Mouse (Mus musculus): ENCODE measurements around the gene Dcaf12. TPM values are rescaled to one million over a fixed set of nuclear protein-coding genes. Genes with fewer than 3 reads are reported as not detected.

The Dcaf12 gene
- polyA plus RNA-seq, 1 experiment = 84.7 TPM

DNA sequence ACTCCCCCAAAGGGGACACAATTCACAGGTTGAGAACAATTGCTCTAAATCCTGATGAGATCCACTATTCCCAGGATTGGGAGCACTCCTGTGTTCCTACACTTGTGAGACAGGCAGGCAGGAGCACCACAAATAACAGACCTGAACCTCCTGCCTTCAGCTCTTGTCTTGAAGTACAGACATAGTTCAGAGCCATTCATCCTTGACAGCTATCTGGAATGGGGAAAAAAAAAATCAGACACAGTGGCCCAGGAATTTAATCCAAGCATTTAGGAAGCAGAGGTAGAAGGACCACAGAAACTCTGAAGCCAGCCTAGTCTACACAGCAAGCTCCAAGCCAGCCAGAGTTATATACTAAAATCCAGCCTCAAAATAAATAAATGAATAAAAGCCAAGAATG is 46.6 kb downstream of the Dcaf12 start:
- H3K27ac ChIP-seq (ENCODE audit: control insufficient read depth, insufficient read depth, low read depth, low read length) = no peak overlapping the region
- H3K4me3 ChIP-seq (ENCODE audit: control insufficient read depth, low read depth, low read length) = no peak overlapping the region
- peaks cover 2% of the 10 kb centered on the region for H3K4me1 ChIP-seq (ENCODE audit: control insufficient read depth, insufficient read depth, low read length)
- no peaks in the 10 kb centered on the region; the same call in 1 of the 2 replicates for H3K36me3 ChIP-seq (ENCODE audit: control insufficient read depth, insufficient read depth, low read length)
- TF ChIP-seq CTCF (IDR thresholded peaks at IDR 0.05; ENCODE audit: control insufficient read depth, insufficient read depth, insufficient replicate concordance, low read depth, low read length) = no peak
- no peak for TF ChIP-seq POLR2A (IDR thresholded peaks at IDR 0.05; ENCODE audit: control insufficient read depth, low read depth, low read length)
- no peaks in the 10 kb centered on the region for H3K27me3 ChIP-seq (ENCODE audit: control insufficient read depth, insufficient read depth, low read length)

DNA sequence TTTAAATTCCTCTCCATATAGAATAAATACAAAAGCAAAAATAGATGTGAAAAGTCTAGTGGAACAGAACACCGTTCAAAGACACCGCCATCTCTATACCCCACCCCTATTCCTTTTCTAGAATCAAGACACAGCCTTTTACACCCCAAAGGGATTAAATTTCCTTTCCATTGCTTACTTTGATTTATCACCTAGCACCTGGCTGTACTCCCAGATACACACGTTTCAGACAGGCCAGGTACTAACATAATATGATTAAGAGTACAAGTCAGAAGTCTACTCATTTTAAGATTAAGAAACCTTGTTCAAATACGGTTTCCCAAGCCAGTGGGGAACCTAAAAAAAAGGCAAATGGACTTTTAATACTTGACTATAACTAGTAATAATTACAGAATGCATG is 48.3 kb downstream of the Dcaf12 start:
- Histone ChIP-seq H3K4me1 (ENCODE audit: control insufficient read depth, insufficient read depth, low read length) (peaks cover 2% of the 10 kb centered on the region; the same call in 1 of the 2 replicates), H3K36me3 (ENCODE audit: control insufficient read depth, insufficient read depth, low read length) (no peaks in the 10 kb centered on the region; the same call in 1 of the 2 replicates), H3K27ac (ENCODE audit: control insufficient read depth, insufficient read depth, low read depth, low read length) (no peak overlapping the region), H3K4me3 (ENCODE audit: control insufficient read depth, low read depth, low read length) (no peak overlapping the region), H3K27me3 (ENCODE audit: control insufficient read depth, insufficient read depth, low read length) (no peaks in the 10 kb centered on the region)
- no peak for TF ChIP-seq CTCF (IDR thresholded peaks at IDR 0.05; ENCODE audit: control insufficient read depth, insufficient read depth, insufficient replicate concordance, low read depth, low read length)
- no peak for TF ChIP-seq POLR2A (IDR thresholded peaks at IDR 0.05; ENCODE audit: control insufficient read depth, low read depth, low read length)

DNA sequence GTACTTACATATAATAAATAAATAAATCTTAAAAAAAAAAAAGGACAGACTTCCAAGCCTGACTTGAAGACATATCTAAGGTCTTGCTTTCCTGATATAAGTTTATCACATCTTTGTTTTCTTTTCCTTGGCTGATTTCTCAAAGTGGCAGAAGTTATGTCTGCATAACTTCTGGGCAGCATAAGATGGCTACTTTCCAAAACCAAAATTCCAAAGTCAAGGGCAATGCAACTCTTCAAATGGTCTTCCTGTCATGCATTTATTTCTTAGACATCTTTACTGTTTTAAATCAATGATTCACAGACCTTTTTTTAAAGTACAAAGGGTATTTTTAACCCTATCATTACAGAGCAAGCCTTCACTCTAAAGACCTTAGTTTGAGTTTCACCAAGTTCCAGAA is 54.0 kb downstream of the Dcaf12 start:
- no peaks in the 10 kb centered on the region for H3K27me3 ChIP-seq (ENCODE audit: control insufficient read depth, insufficient read depth, low read length)
- no peak for TF ChIP-seq CTCF (IDR thresholded peaks at IDR 0.05; ENCODE audit: control insufficient read depth, insufficient read depth, insufficient replicate concordance, low read depth, low read length)
- TF ChIP-seq POLR2A (IDR thresholded peaks at IDR 0.05; ENCODE audit: control insufficient read depth, low read depth, low read length) = no peak
- H3K4me1 ChIP-seq (ENCODE audit: control insufficient read depth, insufficient read depth, low read length) = no peaks in the 10 kb centered on the region; the same call in 1 of the 2 replicates
- H3K27ac ChIP-seq (ENCODE audit: control insufficient read depth, insufficient read depth, low read depth, low read length) = no peak overlapping the region
- no peak overlapping the region for H3K4me3 ChIP-seq (ENCODE audit: control insufficient read depth, low read depth, low read length)
- no peaks in the 10 kb centered on the region for H3K36me3 ChIP-seq (ENCODE audit: control insufficient read depth, insufficient read depth, low read length)

DNA sequence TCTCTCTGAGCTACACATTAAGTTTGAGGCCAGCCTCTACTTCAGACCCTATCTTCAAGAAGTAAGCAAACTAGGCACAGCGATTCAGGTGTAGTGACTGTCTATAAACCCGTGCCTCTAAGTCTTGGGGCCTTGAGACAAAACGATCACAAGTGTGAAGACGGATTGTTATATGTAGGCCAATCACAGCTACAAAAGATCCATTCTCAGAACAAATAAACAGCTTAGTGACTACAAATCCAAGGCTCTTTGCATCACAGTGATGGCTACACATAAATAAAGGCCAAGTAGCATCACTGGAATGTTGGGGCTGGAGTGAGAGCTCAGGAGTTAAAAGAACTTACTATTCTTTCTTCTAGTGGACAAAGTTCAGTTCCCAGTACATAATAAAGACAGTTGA is 55.7 kb downstream of the Dcaf12 start:
- Histone ChIP-seq H3K4me1 (ENCODE audit: control insufficient read depth, insufficient read depth, low read length) (no peaks in the 10 kb centered on the region; the same call in 1 of the 2 replicates), H3K4me3 (ENCODE audit: control insufficient read depth, low read depth, low read length) (peak overlapping the region; percentile 27; the same call in 1 of the 2 replicates), H3K36me3 (ENCODE audit: control insufficient read depth, insufficient read depth, low read length) (no peaks in the 10 kb centered on the region), H3K27me3 (ENCODE audit: control insufficient read depth, insufficient read depth, low read length) (no peaks in the 10 kb centered on the region), H3K27ac (ENCODE audit: control insufficient read depth, insufficient read depth, low read depth, low read length) (no peak overlapping the region)
- TF ChIP-seq POLR2A (IDR thresholded peaks at IDR 0.05; ENCODE audit: control insufficient read depth, low read depth, low read length) (no peak), CTCF (IDR thresholded peaks at IDR 0.05; ENCODE audit: control insufficient read depth, insufficient read depth, insufficient replicate concordance, low read depth, low read length) (no peak)

DNA sequence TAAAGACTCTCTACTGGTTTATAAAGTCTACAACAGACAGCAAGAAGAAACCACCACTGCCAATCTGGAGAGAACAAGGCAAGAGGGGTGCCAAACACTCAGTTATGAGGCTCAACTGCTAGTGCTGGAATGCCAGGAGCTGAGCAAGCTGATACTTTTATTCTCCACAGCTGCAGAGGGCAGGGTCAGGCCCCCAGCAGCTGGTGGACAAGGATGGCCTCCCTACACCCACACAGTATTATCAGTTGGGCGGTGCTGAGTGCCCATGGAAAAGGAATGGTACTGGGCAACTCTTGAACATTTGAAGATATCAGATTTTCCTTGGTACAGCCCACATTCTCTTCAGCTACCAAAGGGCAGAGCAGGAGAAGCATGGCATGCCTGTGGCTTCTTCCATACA is 56.9 kb downstream of the Dcaf12 start:
- TF ChIP-seq CTCF (IDR thresholded peaks at IDR 0.05; ENCODE audit: control insufficient read depth, insufficient read depth, insufficient replicate concordance, low read depth, low read length) = no peak
- no peak for TF ChIP-seq POLR2A (IDR thresholded peaks at IDR 0.05; ENCODE audit: control insufficient read depth, low read depth, low read length)
- Histone ChIP-seq H3K36me3 (ENCODE audit: control insufficient read depth, insufficient read depth, low read length) (no peaks in the 10 kb centered on the region), H3K27ac (ENCODE audit: control insufficient read depth, insufficient read depth, low read depth, low read length) (no peak overlapping the region), H3K4me1 (ENCODE audit: control insufficient read depth, insufficient read depth, low read length) (no peaks in the 10 kb centered on the region; the same call in 1 of the 2 replicates), H3K4me3 (ENCODE audit: control insufficient read depth, low read depth, low read length) (no peak overlapping the region), H3K27me3 (ENCODE audit: control insufficient read depth, insufficient read depth, low read length) (no peaks in the 10 kb centered on the region)

DNA sequence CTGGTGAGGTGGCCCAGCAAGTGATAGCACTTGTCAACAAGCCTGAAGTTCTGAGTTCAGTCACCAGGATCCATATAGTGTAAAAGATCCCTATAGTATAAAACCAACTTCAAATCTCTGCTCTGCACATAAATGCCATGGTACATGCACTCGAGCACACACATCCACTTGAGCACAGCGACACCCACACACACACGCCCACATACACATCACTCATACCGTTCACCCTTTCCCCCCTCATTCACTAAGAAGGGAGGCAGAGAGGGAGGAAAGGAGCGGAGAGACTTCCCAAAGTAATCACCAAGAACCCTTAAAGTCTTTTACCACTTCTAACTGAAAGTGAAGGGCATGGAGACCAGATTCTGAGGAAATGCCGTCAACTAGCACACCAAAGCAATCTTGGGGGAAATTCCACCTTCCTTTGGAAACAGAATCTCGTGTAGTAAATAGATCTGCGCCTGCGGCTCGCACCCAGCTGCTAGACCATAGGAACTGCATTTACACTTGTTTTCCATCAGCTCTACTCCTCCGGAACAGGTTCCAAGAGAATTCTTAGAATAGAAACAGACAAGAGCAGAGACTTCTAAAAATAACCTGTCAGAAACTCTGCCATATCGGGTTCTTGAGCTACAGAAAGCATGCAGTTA is 59.0 kb downstream of the Dcaf12 start:
- H3K27me3 ChIP-seq (ENCODE audit: control insufficient read depth, insufficient read depth, low read length) = no peaks in the 10 kb centered on the region
- H3K36me3 ChIP-seq (ENCODE audit: control insufficient read depth, insufficient read depth, low read length) = no peaks in the 10 kb centered on the region
- no peaks in the 10 kb centered on the region; the same call in 1 of the 2 replicates for H3K4me1 ChIP-seq (ENCODE audit: control insufficient read depth, insufficient read depth, low read length)
- H3K27ac ChIP-seq (ENCODE audit: control insufficient read depth, insufficient read depth, low read depth, low read length) = peak overlapping the region; percentile 18; the same call in 1 of the 2 replicates
- TF ChIP-seq POLR2A (IDR thresholded peaks at IDR 0.05; ENCODE audit: control insufficient read depth, low read depth, low read length) = no peak
- no peak overlapping the region for H3K4me3 ChIP-seq (ENCODE audit: control insufficient read depth, low read depth, low read length)

DNA sequence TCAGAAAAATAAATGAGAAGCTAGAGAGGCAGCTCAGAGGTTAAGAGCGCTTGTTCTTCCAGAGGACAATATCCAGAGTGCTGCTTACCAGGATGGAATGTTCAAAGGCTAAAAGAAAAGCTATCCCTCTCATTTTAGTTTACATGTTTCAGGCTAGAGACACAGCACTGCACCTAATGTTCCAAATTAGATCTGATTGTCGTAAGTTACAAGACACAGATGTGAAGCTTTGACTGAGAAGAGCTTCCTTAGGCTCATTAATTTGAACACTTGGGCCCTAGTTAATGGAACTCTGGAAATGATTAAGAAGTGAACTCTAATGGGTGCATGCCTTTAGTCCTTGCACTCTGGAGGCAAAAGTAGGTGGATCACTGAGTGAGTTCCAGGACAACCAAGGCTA is 60.9 kb downstream of the Dcaf12 start:
- Histone ChIP-seq H3K27ac (ENCODE audit: control insufficient read depth, insufficient read depth, low read depth, low read length) (no peak overlapping the region), H3K4me1 (ENCODE audit: control insufficient read depth, insufficient read depth, low read length) (no peaks in the 10 kb centered on the region; the same call in 1 of the 2 replicates), H3K4me3 (ENCODE audit: control insufficient read depth, low read depth, low read length) (no peak overlapping the region), H3K27me3 (ENCODE audit: control insufficient read depth, insufficient read depth, low read length) (no peaks in the 10 kb centered on the region), H3K36me3 (ENCODE audit: control insufficient read depth, insufficient read depth, low read length) (no peaks in the 10 kb centered on the region)
- no peak for TF ChIP-seq CTCF (IDR thresholded peaks at IDR 0.05; ENCODE audit: control insufficient read depth, insufficient read depth, insufficient replicate concordance, low read depth, low read length)
- TF ChIP-seq POLR2A (IDR thresholded peaks at IDR 0.05; ENCODE audit: control insufficient read depth, low read depth, low read length) = no peak
